Mouse (Mus musculus): ENCODE measurements around the gene Cbx7.
"Not testable (repeated sequence)": the region's sequence is repeated elsewhere in the genome, so short reads cannot be mapped to it uniquely, and the experiment has no call there.

Gene Cbx7

DNA sequence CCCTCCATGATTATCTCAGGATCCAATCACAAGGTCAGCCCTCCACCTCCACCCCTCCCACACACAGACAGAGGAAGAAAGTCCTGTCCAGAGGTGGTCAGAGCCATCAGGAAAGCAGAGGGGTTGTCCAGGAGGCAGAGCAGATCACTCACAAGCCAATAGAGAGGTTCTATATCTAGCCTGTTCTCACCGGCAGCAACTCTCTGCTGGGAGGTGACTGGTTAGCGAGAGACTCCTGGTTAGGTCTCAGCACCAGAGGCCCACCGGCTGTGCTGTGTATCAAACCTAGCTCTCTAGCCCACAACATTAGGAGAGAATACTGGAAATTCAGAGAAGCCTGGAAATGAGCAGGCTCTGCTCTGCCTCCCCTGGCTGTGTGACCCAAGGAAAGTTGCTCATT lies 41.2 kb downstream of the Cbx7 start:
- in situ Hi-C loops (cut with MseI, MboI), result no loop called here

DNA sequence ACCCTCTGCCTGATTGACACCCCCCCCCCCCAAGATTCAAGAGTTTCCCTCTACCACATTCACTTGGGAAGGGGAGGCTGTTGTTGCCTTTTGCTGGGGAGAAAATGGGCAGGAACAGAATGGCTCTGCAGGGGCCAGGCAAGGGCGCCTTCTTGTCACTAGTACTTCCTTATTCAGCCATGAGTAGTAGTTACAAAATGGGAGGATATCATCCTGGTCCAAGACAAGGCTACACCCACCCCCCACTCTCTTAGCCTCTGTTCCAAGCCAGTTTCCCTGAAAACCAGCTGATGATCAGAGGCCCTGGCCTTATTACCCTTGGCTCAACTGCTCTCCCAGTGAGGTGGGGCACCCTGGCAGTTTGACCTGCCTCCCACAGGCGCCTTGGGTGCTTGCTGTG lies 42.2 kb downstream of the Cbx7 start:
- in situ Hi-C loops (cut with MseI, MboI), result no loop called here

GRCm38 (mm10) chr15:79928316-79928715 lies 42.6 kb downstream of the Cbx7 start:
- in situ Hi-C loops (cut with MseI, MboI), result no loop called here

DNA sequence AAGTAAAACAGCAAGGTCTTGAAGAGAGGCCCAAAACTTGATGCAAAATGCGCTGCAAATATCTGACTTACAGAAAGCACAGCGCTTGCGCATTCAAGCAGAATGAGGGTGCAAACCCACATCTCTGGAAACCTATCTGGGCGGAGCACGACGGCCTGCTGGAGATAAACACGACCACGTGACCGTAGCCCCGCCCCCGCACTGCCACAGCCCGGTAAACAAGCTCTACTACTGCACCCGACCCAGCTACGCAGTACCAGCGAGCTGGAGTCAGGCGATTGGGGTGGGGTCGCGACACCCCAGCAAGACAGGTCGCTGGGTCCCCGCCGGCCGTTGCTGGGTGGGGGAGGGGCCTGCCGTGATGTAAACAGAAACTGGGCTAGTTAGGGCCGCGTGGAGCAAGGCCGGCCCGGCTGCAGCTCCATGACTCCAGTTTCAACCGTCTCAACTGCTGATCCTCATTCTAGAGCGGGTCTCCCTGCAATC lies 43.2 kb downstream of the Cbx7 start:
- in situ Hi-C loops (cut with MseI, MboI), result no loop called here

- in situ Hi-C loops (cut with MseI, MboI), result no loop called here
Measured at GRCm38 (mm10) chr15:79926856-79927416, 44.0 kb downstream of the Cbx7 start.

GRCm38 (mm10) chr15:79919787-79920186 lies 51.1 kb downstream of the Cbx7 start:
- in situ Hi-C loops (cut with MseI, MboI), result no loop called here

- in situ Hi-C loops (cut with MseI, MboI), result no loop called here
Measured at GRCm38 (mm10) chr15:79918485-79918884, 52.4 kb downstream of the Cbx7 start.

- in situ Hi-C loops (cut with MseI, MboI), result no loop called here
Measured at GRCm38 (mm10) chr15:79917111-79917720, 53.7 kb downstream of the Cbx7 start.

GRCm38 (mm10) chr15:79916150-79916549 lies 54.8 kb downstream of the Cbx7 start:
- in situ Hi-C loops (cut with MseI, MboI), result no loop called here

- in situ Hi-C loops (cut with MseI, MboI), result no loop called here
Measured at GRCm38 (mm10) chr15:79914357-79914756, 56.6 kb downstream of the Cbx7 start.

DNA sequence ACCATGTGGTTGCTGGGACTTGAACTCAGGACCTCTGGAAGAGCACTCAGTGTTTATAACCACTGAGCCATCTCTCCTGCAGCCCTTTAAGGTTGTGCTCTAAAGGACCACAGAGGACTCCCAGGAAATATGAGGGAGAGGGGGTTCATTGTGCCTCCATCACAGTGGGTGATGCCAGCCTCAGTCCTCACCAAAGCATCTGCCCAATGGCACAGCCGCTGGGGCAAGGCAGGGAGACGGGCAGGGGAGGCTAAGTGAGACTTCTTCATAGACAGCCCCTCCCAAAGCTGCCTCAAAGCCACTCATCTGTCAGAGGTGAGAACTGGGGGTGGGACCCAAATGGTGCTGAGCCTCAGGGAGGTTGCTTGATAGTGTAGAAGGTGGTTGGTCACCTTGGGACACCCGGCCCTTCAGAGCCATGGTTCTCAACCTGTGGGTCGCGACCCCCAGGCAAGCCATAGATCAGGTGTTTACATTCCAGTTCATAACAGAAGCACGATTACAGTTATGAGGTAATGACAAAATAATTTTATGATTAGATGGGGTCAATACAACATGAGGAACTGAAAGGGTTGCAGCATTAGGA lies 57.1 kb downstream of the Cbx7 start:
- in situ Hi-C loops (cut with MseI, MboI), result no loop called here

- in situ Hi-C loops (cut with MseI, MboI), result no loop called here
Measured at GRCm38 (mm10) chr15:79911339-79911738, 59.6 kb downstream of the Cbx7 start.

- in situ Hi-C loops (cut with MseI, MboI), result not testable (repeated sequence)
Measured at GRCm38 (mm10) chr15:79910812-79911211, 60.1 kb downstream of the Cbx7 start.

GRCm38 (mm10) chr15:79909006-79909405 lies 61.9 kb downstream of the Cbx7 start:
- in situ Hi-C loops (cut with MseI, MboI), result not testable (repeated sequence)

DNA sequence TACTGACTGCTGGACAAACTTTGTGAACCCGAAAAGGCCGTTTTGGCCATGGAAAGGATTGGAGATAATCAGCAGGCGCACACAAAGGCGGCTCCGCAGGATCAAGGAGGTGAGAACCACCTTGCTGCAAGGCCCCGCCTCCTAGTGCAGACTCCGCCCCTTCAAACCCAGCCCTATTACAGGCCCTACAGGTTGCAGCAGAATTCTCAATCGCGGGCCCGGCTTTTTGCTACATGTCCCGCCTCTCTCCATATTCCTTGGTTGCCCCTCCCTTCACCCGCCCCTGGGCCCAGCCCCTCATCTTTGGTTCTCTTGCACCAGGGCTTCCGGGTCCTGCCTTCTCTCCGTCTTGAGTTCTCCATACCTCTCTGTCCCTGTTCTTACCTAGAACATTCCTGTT lies 64.1 kb downstream of the Cbx7 start:
- in situ Hi-C loops (cut with MseI, MboI), result no loop called here

DNA sequence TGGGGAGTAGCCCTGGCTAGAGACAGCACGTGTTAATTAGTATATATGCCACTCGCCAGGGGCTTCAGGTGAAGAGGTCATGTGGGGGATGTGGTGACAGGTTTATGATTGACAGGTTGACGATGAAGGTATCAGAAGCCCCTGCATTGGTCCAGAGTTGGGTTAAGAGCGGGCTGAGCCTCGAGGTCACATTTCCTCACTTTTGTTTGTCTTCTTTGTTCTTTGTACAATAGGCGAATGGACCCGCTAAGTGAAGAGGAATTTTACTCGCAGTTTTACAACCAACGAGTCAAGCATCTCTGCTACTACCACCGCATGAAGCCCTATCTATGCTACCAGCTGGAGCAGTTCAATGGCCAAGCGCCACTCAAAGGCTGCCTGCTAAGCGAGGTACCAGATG lies 65.7 kb downstream of the Cbx7 start:
- in situ Hi-C loops (cut with MseI, MboI), result no loop called here

GRCm38 (mm10) chr15:79904678-79905077 lies 66.2 kb downstream of the Cbx7 start:
- in situ Hi-C loops (cut with MseI, MboI), result not testable (repeated sequence)

DNA sequence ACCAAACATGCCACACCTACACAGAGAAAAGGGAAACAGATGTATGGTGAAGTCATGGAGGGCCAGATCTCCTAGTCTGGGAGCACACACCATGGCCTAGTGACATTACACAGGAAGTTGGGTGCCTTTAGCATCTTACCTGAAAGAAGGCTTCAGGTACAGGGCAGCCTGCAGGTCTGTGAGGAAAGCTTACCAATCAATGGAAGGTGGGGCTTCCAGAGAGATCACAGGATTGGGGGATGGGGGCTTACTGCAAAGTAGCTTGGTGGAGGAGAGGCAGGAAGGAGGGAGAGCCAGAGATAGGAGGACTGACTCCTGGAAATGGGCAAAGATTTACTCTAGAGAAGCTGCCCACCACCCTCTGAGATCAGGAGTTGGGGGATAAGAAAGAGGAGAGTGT lies 67.0 kb downstream of the Cbx7 start:
- in situ Hi-C loops (cut with MseI, MboI), result no loop called here

DNA sequence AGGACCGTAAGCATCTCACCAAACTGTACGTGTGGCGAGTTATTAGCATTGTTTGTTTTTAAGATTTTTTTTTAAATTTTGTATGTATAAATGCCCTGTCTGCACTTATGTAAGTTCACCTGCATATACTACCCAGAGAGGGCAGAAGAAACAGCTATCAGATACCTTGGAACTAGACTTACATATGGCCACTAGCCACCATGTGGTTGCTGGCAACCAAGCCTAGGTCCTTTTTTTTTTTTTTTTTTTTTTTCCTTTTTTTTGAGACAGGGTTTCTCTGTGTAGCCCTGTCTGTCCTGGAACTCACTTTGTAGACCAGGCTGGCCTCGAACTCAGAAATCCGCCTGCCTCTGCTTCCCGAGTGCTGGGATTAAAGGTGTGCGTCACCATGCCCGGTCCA lies 67.8 kb downstream of the Cbx7 start:
- in situ Hi-C loops (cut with MseI, MboI), result not testable (repeated sequence)

- in situ Hi-C loops (cut with MseI, MboI), result no loop called here
Measured at GRCm38 (mm10) chr15:79901399-79901798, 69.5 kb downstream of the Cbx7 start.

DNA sequence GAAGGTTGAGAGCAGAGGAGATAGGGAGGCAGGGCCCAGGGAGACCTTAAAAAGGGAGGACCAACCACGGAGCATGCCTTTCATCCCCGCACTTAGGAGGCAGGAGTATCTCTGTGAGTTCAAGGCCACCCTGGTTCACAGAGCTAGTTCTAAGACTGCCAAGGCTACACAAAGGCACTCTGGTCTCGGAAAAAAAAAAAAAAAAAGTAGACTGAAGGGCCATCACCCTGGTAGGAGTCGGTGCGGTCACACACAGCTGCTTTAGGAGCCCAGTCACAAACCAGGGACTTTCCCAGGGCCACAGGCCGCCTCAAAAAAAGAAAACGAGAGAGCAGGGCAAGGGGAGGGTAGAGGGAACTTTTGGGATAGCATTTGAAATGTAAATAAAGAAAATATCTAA lies 70.2 kb downstream of the Cbx7 start:
- in situ Hi-C loops (cut with MseI, MboI), result no loop called here

- in situ Hi-C loops (cut with MseI, MboI), result no loop called here
Measured at GRCm38 (mm10) chr15:79899828-79900510, 71.0 kb downstream of the Cbx7 start.

GRCm38 (mm10) chr15:79898988-79899387 lies 71.9 kb downstream of the Cbx7 start:
- in situ Hi-C loops (cut with MseI, MboI), result no loop called here
